Mouse (Mus musculus): Measurements from ENCODE around the gene Magea2. TPM values are rescaled to one million over a fixed set of nuclear protein-coding genes. Genes with fewer than 3 reads are reported as not detected.
A peak's percentile ranks its signal among the peaks of the same experiment; 100 is the strongest.
"Not testable (repeated sequence)": the region's sequence is repeated elsewhere in the genome, so short reads cannot be mapped to it uniquely, and the experiment has no call there.

Magea2 gene
- 0.32 and 0.65 TPM in 2 replicates for polyA plus RNA-seq (2012; rRNA removed)

GRCm38 (mm10) chrX:155093566-155093965, at the start of gene Magea2:
TSS of gene Magea2 (minus strand) at chrX:155093666.
- not testable (repeated sequence) for H3K27me3 ChIP-seq (ENCODE audit: control insufficient read depth, insufficient read depth, low read length); H3K4me3 ChIP-seq (ENCODE audit: control insufficient read depth, low read depth, low read length); H3K27ac ChIP-seq (ENCODE audit: control insufficient read depth, insufficient read depth, low read depth, low read length); H3K36me3 ChIP-seq (ENCODE audit: control insufficient read depth, insufficient read depth, low read length); H3K4me1 ChIP-seq (ENCODE audit: control insufficient read depth, insufficient read depth, low read length)

- not testable (repeated sequence) for H3K4me1 ChIP-seq (ENCODE audit: control insufficient read depth, insufficient read depth, low read length); H3K27ac ChIP-seq (ENCODE audit: control insufficient read depth, insufficient read depth, low read depth, low read length)
These were observed 34.8 kb upstream of the Magea2 start, which contains the start of gene Cldn34b2 for GRCm38 (mm10) chrX:155128312-155128711. TSS of gene Cldn34b2 (minus strand) at chrX:155128412.

GRCm38 (mm10) chrX:155098024-155098423, 4.6 kb upstream of the Magea2 start:
- Histone ChIP-seq H3K4me1 (ENCODE audit: control insufficient read depth, insufficient read depth, low read length) (no peaks in the 10 kb centered on the region), H3K27ac (ENCODE audit: control insufficient read depth, insufficient read depth, low read depth, low read length) (no peak overlapping the region), H3K36me3 (ENCODE audit: control insufficient read depth, insufficient read depth, low read length) (no peaks in the 10 kb centered on the region), H3K4me3 (ENCODE audit: control insufficient read depth, low read depth, low read length) (no peak overlapping the region), H3K27me3 (ENCODE audit: control insufficient read depth, insufficient read depth, low read length) (no peaks in the 10 kb centered on the region)
- TF ChIP-seq CTCF (IDR thresholded peaks at IDR 0.05; ENCODE audit: control insufficient read depth, insufficient read depth, insufficient replicate concordance, low read depth, low read length), result no peak
- no peak for TF ChIP-seq POLR2A (IDR thresholded peaks at IDR 0.05; ENCODE audit: control insufficient read depth, low read depth, low read length)

More at GRCm38 (mm10) chrX:155128312-155128711, 34.8 kb upstream of the Magea2 start, which contains the start of gene Cldn34b2:
- H3K27me3 ChIP-seq (ENCODE audit: control insufficient read depth, insufficient read depth, low read length); H3K4me3 ChIP-seq (ENCODE audit: control insufficient read depth, low read depth, low read length); H3K36me3 ChIP-seq (ENCODE audit: control insufficient read depth, insufficient read depth, low read length): not testable (repeated sequence)

GRCm38 (mm10) chrX:155089693-155090092, 3.8 kb downstream of the Magea2 start, which contains the start of gene Magea1:
TSS of gene Magea1 (minus strand) at chrX:155089793.
- not testable (repeated sequence) for H3K4me3 ChIP-seq (ENCODE audit: control insufficient read depth, low read depth, low read length); H3K27ac ChIP-seq (ENCODE audit: control insufficient read depth, insufficient read depth, low read depth, low read length); H3K27me3 ChIP-seq (ENCODE audit: control insufficient read depth, insufficient read depth, low read length); H3K36me3 ChIP-seq (ENCODE audit: control insufficient read depth, insufficient read depth, low read length); H3K4me1 ChIP-seq (ENCODE audit: control insufficient read depth, insufficient read depth, low read length)

GRCm38 (mm10) chrX:155063045-155063444, 30.4 kb downstream of the Magea2 start, which contains the start of gene Magea5:
TSS of gene Magea5 (minus strand) at chrX:155063145.
- not testable (repeated sequence) for H3K27ac ChIP-seq (ENCODE audit: control insufficient read depth, insufficient read depth, low read depth, low read length); H3K36me3 ChIP-seq (ENCODE audit: control insufficient read depth, insufficient read depth, low read length); H3K4me3 ChIP-seq (ENCODE audit: control insufficient read depth, low read depth, low read length); H3K4me1 ChIP-seq (ENCODE audit: control insufficient read depth, insufficient read depth, low read length); H3K27me3 ChIP-seq (ENCODE audit: control insufficient read depth, insufficient read depth, low read length)

GRCm38 (mm10) chrX:154995750-154996149, 97.7 kb downstream of the Magea2 start, which contains the start of gene Magea8:
TSS of gene Magea8 (minus strand) at chrX:154995850.
- not testable (repeated sequence) for H3K36me3 ChIP-seq (ENCODE audit: control insufficient read depth, insufficient read depth, low read length); H3K4me1 ChIP-seq (ENCODE audit: control insufficient read depth, insufficient read depth, low read length); H3K27ac ChIP-seq (ENCODE audit: control insufficient read depth, insufficient read depth, low read depth, low read length); H3K27me3 ChIP-seq (ENCODE audit: control insufficient read depth, insufficient read depth, low read length)
- H3K4me3 ChIP-seq (ENCODE audit: control insufficient read depth, low read depth, low read length), result peak within 1 kb of the TSS; percentile 13; the same call in 1 of the 2 replicates

Other genes starting within 250 kb of the Magea2 start
- 12.9 and 17.2 TPM in 2 replicates for gene Cldn34b1, start 203.4 kb downstream of the Magea2 start, polyA plus RNA-seq (2012; rRNA removed)
- 0.22 and 0.31 TPM in 2 replicates for gene Magea6, start 157.7 kb downstream of the Magea2 start, polyA plus RNA-seq (2012; rRNA removed)
- 0.43 and 0.57 TPM in 2 replicates for gene Magea3, start 144.2 kb downstream of the Magea2 start, polyA plus RNA-seq (2012; rRNA removed)
- gene Magea8, start 97.8 kb downstream of the Magea2 start, polyA plus RNA-seq (2012; rRNA removed), result 0.69 and 1.2 TPM in 2 replicates
- gene Magea5, start 30.5 kb downstream of the Magea2 start, polyA plus RNA-seq (2012; rRNA removed), result 0.72 and 0.77 TPM in 2 replicates
- not detected in 2 replicates for gene Magea1, start 3.9 kb downstream of the Magea2 start, polyA plus RNA-seq (2012; rRNA removed)
- 14.5 and 24.1 TPM in 2 replicates for gene Cldn34b2, start 34.7 kb upstream of the Magea2 start, polyA plus RNA-seq (2012; rRNA removed)
- gene Sat1, start 122.8 kb upstream of the Magea2 start, polyA plus RNA-seq (2012; rRNA removed), result 5.3 and 12.0 TPM in 2 replicates
- 23.6 and 24.4 TPM in 2 replicates for gene Acot9, start 168.8 kb upstream of the Magea2 start, polyA plus RNA-seq (2012; rRNA removed)
- 133 and 179 TPM in 2 replicates for gene Prdx4, start 247.1 kb upstream of the Magea2 start, polyA plus RNA-seq (2012; rRNA removed)

All from testis, adult 2 months (tissue).